7 mouse cellular contexts compared by ENCODE assay signal in genomic region chr13:24831353-24832130, GRCm38 (mm10). TPM values are rescaled to one million over a fixed set of nuclear protein-coding genes. Genes with fewer than 3 reads are reported as not detected.
DNase-seq lines count a peak whose midpoint lies in the region; ATAC-seq lines count a peak whose summit lies in the region.

TSS of gene Acot13 (minus strand) at chr13:24831540.
TSS of gene Tdp2 (plus strand) at chr13:24831679.

- no peaks in the 10 kb centered on the region for H3K9me3 ChIP-seq in intestine, embryonic 15.5 days
- no peaks in the 10 kb centered on the region for H3K9me3 ChIP-seq in midbrain, embryonic 10.5 days (replicated peaks)

- peak within 1 kb of the TSS; percentile 94 for H3K4me3 ChIP-seq in intestine, embryonic 15.5 days (replicated peaks)
- peak within 1 kb of the TSS; percentile 96 for H3K4me3 ChIP-seq in midbrain, embryonic 10.5 days

- peak; percentile 98 for ATAC-seq in intestine, embryonic 15.5 days

- no peaks in the 10 kb centered on the region for H3K27me3 ChIP-seq in intestine, embryonic 15.5 days (replicated peaks)
- H3K27me3 ChIP-seq in midbrain, embryonic 10.5 days (ENCODE audit: low read depth, poor library complexity, severe bottlenecking): no peaks in the 10 kb centered on the region

- H3K4me2 ChIP-seq in intestine, embryonic 15.5 days (replicated peaks): peak within 1 kb of the TSS; percentile 63

- intact Hi-C loops in gastrocnemius, postnatal 36 days (cut with DNase I): no loop called here
- intact Hi-C loops in left cerebral cortex, postnatal 25 days (cut with DNase I): loop anchor here (1.0 to 2.0 kb wide), 2 partner anchors 13 to 30 kb away; partner anchors contain the start of genes BC005537 and D130043K22Rik

- WGBS in intestine, embryonic 15.5 days: under 1% methylated on average over 90 of the region's 90 CpGs
- WGBS in midbrain, embryonic 10.5 days: under 1% methylated on average over 90 of the region's 90 CpGs

- H3K9ac ChIP-seq in intestine, embryonic 15.5 days: peak within 1 kb of the TSS; percentile 95

- H3K4me1 ChIP-seq in intestine, embryonic 15.5 days (replicated peaks): peaks cover 10% of the 10 kb centered on the region; the same call in 1 of the 2 replicates
- peaks cover 30% of the 10 kb centered on the region for H3K4me1 ChIP-seq in midbrain, embryonic 10.5 days

- H3K36me3 ChIP-seq in intestine, embryonic 15.5 days: no peaks in the 10 kb centered on the region
- H3K36me3 ChIP-seq in midbrain, embryonic 10.5 days: peaks cover 26% of the 10 kb centered on the region

- DNase-seq in adrenal gland, adult 18-20 months (ENCODE audit: low spot score in 2 of 2): peak; percentile 88 to 92
- peak; percentile 99 for DNase-seq in embryo, embryonic 11 days
- DNase-seq in gastrocnemius, postnatal 36 days: peak; percentile 90 to 93
- DNase-seq in left cerebral cortex, postnatal 25 days (ENCODE audit: low spot score in 2 of 2): peak; percentile 92 to 94
- peak; percentile 99 for DNase-seq in midbrain, embryonic 10.5 days (ENCODE audit: low spot score)
- DNase-seq in right cerebral cortex, postnatal 4 days: peak; percentile 95

- peak within 1 kb of the TSS; percentile 97 for H3K27ac ChIP-seq in intestine, embryonic 15.5 days
- peak within 1 kb of the TSS; percentile 97 for H3K27ac ChIP-seq in midbrain, embryonic 10.5 days (replicated peaks)

RNA-seq across cellular contexts. Expression of gene Acot13, which starts in this region (rescaled TPM):
- 10 to 100 TPM; 67.1 to 80.5 TPM for total RNA-seq in adrenal gland, adult 18-20 months (2021)
- 100 to 1,000 TPM; 124 to 130 TPM for total RNA-seq in gastrocnemius, postnatal 36 days (2021)
- polyA plus RNA-seq in intestine, embryonic 15.5 days (2015; fragmentation: Nextera tagmentation; extraction: Ambion mirVana): 162 and 165 TPM in 2 replicates
- total RNA-seq in left cerebral cortex, postnatal 25 days (2021): 10 to 100 TPM; 72.3 to 79.9 TPM
- 56.1 and 56.7 TPM in 2 replicates for polyA plus RNA-seq in midbrain, embryonic 10.5 days (2016; fragmentation: Nextera tagmentation; extraction: Ambion mirVana)

RNA-seq across cellular contexts. Expression of gene Tdp2, which starts in this region (rescaled TPM):
- total RNA-seq in adrenal gland, adult 18-20 months (2021): 10 to 100 TPM; 15.8 to 19.8 TPM
- total RNA-seq in gastrocnemius, postnatal 36 days (2021): 1 to 10 TPM; 6.0 to 9.0 TPM
- 55.9 and 65.0 TPM in 2 replicates for polyA plus RNA-seq in intestine, embryonic 15.5 days (2015; fragmentation: Nextera tagmentation; extraction: Ambion mirVana)
- total RNA-seq in left cerebral cortex, postnatal 25 days (2021): 10 to 100 TPM; 17.9 to 20.8 TPM
- 72.0 and 78.6 TPM in 2 replicates for polyA plus RNA-seq in midbrain, embryonic 10.5 days (2016; fragmentation: Nextera tagmentation; extraction: Ambion mirVana)

Comparison
In these comparisons a context has a peak if more than half of its experiments do, and no peak if none do; other contexts are left out.
1. Peak in every context shown above with its lines: DNase-seq, ATAC-seq, H3K4me3 ChIP-seq and H3K27ac ChIP-seq.